Mouse (Mus musculus) E14TG2a.4 (cell line): ENCODE measurements around the gene Slc12a9.

Experiments used
- CTCF ChIP-seq: conservative IDR thresholded peaks from 2 replicates; pipeline ENCODE4 v1.5.1; 2014; ENCODE audit warnings: low read length
- NANOG ChIP-seq: IDR thresholded peaks from 2 replicates; pipeline ENCODE4 v1.6.1; 2014; ENCODE audit warnings: borderline replicate concordance, low read length, mixed read lengths
- POU5F1 ChIP-seq: IDR thresholded peaks from 2 replicates; pipeline ENCODE4 v1.6.1; 2014; ENCODE audit warnings: low read length, borderline replicate concordance

- TF ChIP-seq CTCF (no peak), POU5F1 (no peak), NANOG (no peak)
Observed at GRCm38 (mm10) chr5:137375627-137376026, 42.2 kb upstream of the Slc12a9 start.
